Mouse (Mus musculus) G1E (cell line): Measurements from ENCODE around the gene Zic1.

Experiments used
- CTCF ChIP-seq: IDR thresholded peaks from 2 replicates; pipeline ENCODE4 v1.5.1; 2012; ENCODE audit warnings: low read depth, low read length, inconsistent platforms, mixed read lengths
- GATA1 ChIP-seq: IDR thresholded peaks from 2 replicates; pipeline ENCODE4 v1.6.1; 2012; ENCODE audit warnings: borderline replicate concordance, low read length, inconsistent platforms, mixed read lengths
- GATA2 ChIP-seq: IDR thresholded peaks from 2 replicates; pipeline ENCODE4 v1.6.1; 2012; ENCODE audit warnings: low read depth, low read length, inconsistent platforms, borderline replicate concordance
- TAL1 ChIP-seq: conservative IDR thresholded peaks from 2 replicates; pipeline ENCODE4 v1.6.1; 2012; ENCODE audit warnings: low read depth, low read length, inconsistent platforms, mixed read lengths

GRCm38 (mm10) chr9:91368946-91369292 is 3.3 kb upstream of the Zic1 start:
- TF ChIP-seq CTCF: no peak
- no peak for TF ChIP-seq GATA2
- no peak for TF ChIP-seq GATA1
- TF ChIP-seq TAL1: no peak
